Mouse (Mus musculus): Measurements from ENCODE around the gene Slc22a22. TPM values are rescaled to one million over a fixed set of nuclear protein-coding genes. Genes with fewer than 3 reads are reported as not detected.

Slc22a22 gene
- polyA plus RNA-seq, 1 experiment, result not detected

- no peaks in the 10 kb centered on the region for H3K4me1 ChIP-seq (ENCODE audit: control insufficient read depth, insufficient read depth, low read length)
- no peak overlapping the region for H3K27ac ChIP-seq (ENCODE audit: control insufficient read depth, insufficient read depth, low read depth, low read length, poor library complexity)
- TF ChIP-seq POLR2A (IDR thresholded peaks at IDR 0.05; ENCODE audit: borderline replicate concordance, control insufficient read depth, low read depth, low read length), result no peak
- TF ChIP-seq CTCF (IDR thresholded peaks at IDR 0.05; ENCODE audit: control insufficient read depth, insufficient read depth, low read length), result no peak
- no peak overlapping the region for H3K4me3 ChIP-seq (replicated peaks; ENCODE audit: control insufficient read depth, low read depth, low read length)
Measured at GRCm38 (mm10) chr15:57204444-57204930, 272.9 kb downstream of the Slc22a22 start.

All from bone marrow, adult 2 months (tissue).